Mouse (Mus musculus): ENCODE measurements around the gene Oxct1. TPM values are rescaled to one million over a fixed set of nuclear protein-coding genes. Genes with fewer than 3 reads are reported as not detected.

The Oxct1 gene
- polyA plus RNA-seq, 1 experiment: 31.6 TPM

- Histone ChIP-seq H3K27me3 (ENCODE audit: control insufficient read depth, insufficient read depth, low read length) (no peaks in the 10 kb centered on the region), H3K36me3 (ENCODE audit: control insufficient read depth, insufficient read depth, low read length) (no peaks in the 10 kb centered on the region), H3K4me3 (ENCODE audit: control insufficient read depth, insufficient read depth, low read length) (no peak overlapping the region), H3K4me1 (replicated peaks; ENCODE audit: control insufficient read depth, insufficient read depth, low read length) (no peaks in the 10 kb centered on the region), H3K27ac (ENCODE audit: control insufficient read depth, insufficient read depth, low read length) (no peak overlapping the region)
- TF ChIP-seq CTCF (IDR thresholded peaks at IDR 0.05; ENCODE audit: borderline replicate concordance, control insufficient read depth, extremely low read depth, insufficient read depth, low read length, poor library complexity): no peak
- TF ChIP-seq POLR2A (IDR thresholded peaks at IDR 0.05; ENCODE audit: control insufficient read depth, extremely low read depth, insufficient read depth, low read length, poor library complexity): no peak
- WGBS: 63% methylated on average over 5 of the region's 5 CpGs
- no peak for DNase-seq
Observed at GRCm38 (mm10) chr15:4078785-4079184, 52.6 kb downstream of the Oxct1 start.

GRCm38 (mm10) chr15:4079425-4080189 lies 53.4 kb downstream of the Oxct1 start:
- Histone ChIP-seq H3K27ac (ENCODE audit: control insufficient read depth, insufficient read depth, low read length) (no peak overlapping the region), H3K36me3 (ENCODE audit: control insufficient read depth, insufficient read depth, low read length) (no peaks in the 10 kb centered on the region), H3K4me1 (replicated peaks; ENCODE audit: control insufficient read depth, insufficient read depth, low read length) (no peaks in the 10 kb centered on the region), H3K27me3 (ENCODE audit: control insufficient read depth, insufficient read depth, low read length) (no peaks in the 10 kb centered on the region), H3K4me3 (ENCODE audit: control insufficient read depth, insufficient read depth, low read length) (no peak overlapping the region)
- TF ChIP-seq CTCF (IDR thresholded peaks at IDR 0.05; ENCODE audit: borderline replicate concordance, control insufficient read depth, extremely low read depth, insufficient read depth, low read length, poor library complexity): no peak
- 96% methylated on average over 13 of the region's 13 CpGs for WGBS
- DNase-seq: no peak

GRCm38 (mm10) chr15:4085600-4086384 lies 59.6 kb downstream of the Oxct1 start:
- no peaks in the 10 kb centered on the region for H3K27me3 ChIP-seq (ENCODE audit: control insufficient read depth, insufficient read depth, low read length)
- peak overlapping the region; percentile 96 for H3K27ac ChIP-seq (ENCODE audit: control insufficient read depth, insufficient read depth, low read length)
- H3K4me1 ChIP-seq (replicated peaks; ENCODE audit: control insufficient read depth, insufficient read depth, low read length): peaks cover 6% of the 10 kb centered on the region; the same call in 1 of the 2 replicates
- H3K4me3 ChIP-seq (ENCODE audit: control insufficient read depth, insufficient read depth, low read length): peak overlapping the region; percentile 33
- TF ChIP-seq CTCF (IDR thresholded peaks at IDR 0.05; ENCODE audit: borderline replicate concordance, control insufficient read depth, extremely low read depth, insufficient read depth, low read length, poor library complexity) (no peak), POLR2A (IDR thresholded peaks at IDR 0.05; ENCODE audit: control insufficient read depth, extremely low read depth, insufficient read depth, low read length, poor library complexity) (no peak)
- peak; percentile 45 for DNase-seq
- no peaks in the 10 kb centered on the region for H3K36me3 ChIP-seq (ENCODE audit: control insufficient read depth, insufficient read depth, low read length)
- 30% methylated on average over 10 of the region's 10 CpGs for WGBS

- WGBS: 91% methylated on average over 4 of the region's 4 CpGs
Observed at GRCm38 (mm10) chr15:4087446-4087845, 61.3 kb downstream of the Oxct1 start.

GRCm38 (mm10) chr15:4087914-4088313 lies 61.7 kb downstream of the Oxct1 start:
- peaks cover 6% of the 10 kb centered on the region; the same call in 1 of the 2 replicates for H3K4me1 ChIP-seq (replicated peaks; ENCODE audit: control insufficient read depth, insufficient read depth, low read length)
- WGBS: 96% methylated on average over 7 of the region's 7 CpGs
- no peak overlapping the region for H3K27ac ChIP-seq (ENCODE audit: control insufficient read depth, insufficient read depth, low read length)
- H3K27me3 ChIP-seq (ENCODE audit: control insufficient read depth, insufficient read depth, low read length): no peaks in the 10 kb centered on the region
- TF ChIP-seq POLR2A (IDR thresholded peaks at IDR 0.05; ENCODE audit: control insufficient read depth, extremely low read depth, insufficient read depth, low read length, poor library complexity): no peak
- TF ChIP-seq CTCF (IDR thresholded peaks at IDR 0.05; ENCODE audit: borderline replicate concordance, control insufficient read depth, extremely low read depth, insufficient read depth, low read length, poor library complexity): no peak
- H3K4me3 ChIP-seq (ENCODE audit: control insufficient read depth, insufficient read depth, low read length): no peak overlapping the region
- DNase-seq: no peak
- H3K36me3 ChIP-seq (ENCODE audit: control insufficient read depth, insufficient read depth, low read length): peaks cover 3% of the 10 kb centered on the region; the same call in 1 of the 2 replicates

More at GRCm38 (mm10) chr15:4087446-4087845, 61.3 kb downstream of the Oxct1 start:
- no peak for TF ChIP-seq CTCF (IDR thresholded peaks at IDR 0.05; ENCODE audit: borderline replicate concordance, control insufficient read depth, extremely low read depth, insufficient read depth, low read length, poor library complexity)
- no peak for TF ChIP-seq POLR2A (IDR thresholded peaks at IDR 0.05; ENCODE audit: control insufficient read depth, extremely low read depth, insufficient read depth, low read length, poor library complexity)
- H3K4me1 ChIP-seq (replicated peaks; ENCODE audit: control insufficient read depth, insufficient read depth, low read length): peaks cover 6% of the 10 kb centered on the region; the same call in 1 of the 2 replicates
- H3K4me3 ChIP-seq (ENCODE audit: control insufficient read depth, insufficient read depth, low read length): no peak overlapping the region
- H3K27me3 ChIP-seq (ENCODE audit: control insufficient read depth, insufficient read depth, low read length): no peaks in the 10 kb centered on the region
- peaks cover 3% of the 10 kb centered on the region; the same call in 1 of the 2 replicates for H3K36me3 ChIP-seq (ENCODE audit: control insufficient read depth, insufficient read depth, low read length)
- no peak for DNase-seq
- no peak overlapping the region for H3K27ac ChIP-seq (ENCODE audit: control insufficient read depth, insufficient read depth, low read length)

- H3K4me1 ChIP-seq (replicated peaks; ENCODE audit: control insufficient read depth, insufficient read depth, low read length): peaks cover 4% of the 10 kb centered on the region; the same call in 1 of the 2 replicates
- WGBS: 93% methylated on average over 3 of the region's 3 CpGs
- H3K36me3 ChIP-seq (ENCODE audit: control insufficient read depth, insufficient read depth, low read length): peaks cover 3% of the 10 kb centered on the region; the same call in 1 of the 2 replicates
- H3K4me3 ChIP-seq (ENCODE audit: control insufficient read depth, insufficient read depth, low read length): no peak overlapping the region
- H3K27ac ChIP-seq (ENCODE audit: control insufficient read depth, insufficient read depth, low read length): no peak overlapping the region
- no peaks in the 10 kb centered on the region for H3K27me3 ChIP-seq (ENCODE audit: control insufficient read depth, insufficient read depth, low read length)
- TF ChIP-seq CTCF (IDR thresholded peaks at IDR 0.05; ENCODE audit: borderline replicate concordance, control insufficient read depth, extremely low read depth, insufficient read depth, low read length, poor library complexity): no peak
- no peak for TF ChIP-seq POLR2A (IDR thresholded peaks at IDR 0.05; ENCODE audit: control insufficient read depth, extremely low read depth, insufficient read depth, low read length, poor library complexity)
- DNase-seq: no peak
Observed at GRCm38 (mm10) chr15:4090601-4091000, 64.4 kb downstream of the Oxct1 start.

Data from thymus, adult 2 months (tissue).